Mouse (Mus musculus) hindbrain, embryonic 13.5 days (tissue): ENCODE data around the gene Zscan4-ps2. TPM values are rescaled to one million over a fixed set of nuclear protein-coding genes. Genes with fewer than 3 reads are reported as not detected.
"Not testable (repeated sequence)": the region's sequence is repeated elsewhere in the genome, so short reads cannot be mapped to it uniquely, and the experiment has no call there.

Experiments
- ATAC-seq: fragments of 200-750 bp; cut with Nextera tagmentation; 2 replicates; pipeline ENCODE4 v1.8.0; 2017; ENCODE audit warnings: moderate TSS enrichment; ENCODE audit not compliant: low FRiP score
- H3K27ac ChIP-seq: fragments of 300-500 bp; sonication (generic); 2 replicates; pipeline ENCODE4 v1.5.1; 2015; ENCODE audit warnings: inconsistent platforms, mild to moderate bottlenecking, moderate library complexity
- H3K27me3 ChIP-seq: fragments of 300-500 bp; sonication (generic); 2 replicates; pipeline ENCODE4 v1.6.1; 2015; ENCODE audit warnings: mild to moderate bottlenecking, inconsistent platforms
- H3K36me3 ChIP-seq: fragments of 300-500 bp; sonication (generic); 2 replicates; pipeline ENCODE4 v1.6.1; 2015; ENCODE audit warnings: mild to moderate bottlenecking, inconsistent platforms
- H3K4me1 ChIP-seq: fragments of 300-500 bp; sonication (generic); replicated peaks from 2 replicates; pipeline ENCODE4 v1.6.1; 2015; ENCODE audit warnings: inconsistent platforms
- H3K4me2 ChIP-seq: fragments of 300-500 bp; sonication (generic); 2 replicates; pipeline ENCODE4 v1.6.1; 2015; ENCODE audit warnings: inconsistent platforms, mild to moderate bottlenecking, moderate library complexity
- H3K4me3 ChIP-seq: fragments of 300-500 bp; sonication (generic); 2 replicates; pipeline ENCODE4 v1.5.1; 2015; ENCODE audit warnings: mild to moderate bottlenecking, inconsistent platforms
- H3K9ac ChIP-seq: fragments of 300-500 bp; sonication (generic); 2 replicates; pipeline ENCODE4 v1.6.1; 2015; ENCODE audit warnings: mild to moderate bottlenecking, inconsistent platforms
- H3K9me3 ChIP-seq: fragments of 300-500 bp; sonication (generic); 2 replicates; pipeline ENCODE4 v1.6.1; 2016; ENCODE audit warnings: inconsistent platforms
- WGBS: fragments of 180-500 bp; shearing (Covaris S2); methylation state at CpG from one replicate; pipeline ENCODE4 v1.1.7; 2015; 5-methylcytosine and 5-hydroxymethylcytosine counted together
- polyA plus RNA-seq: library from polyadenylated mRNA; unstranded; fragments of >200 nt; fragmentation: Nextera tagmentation; extraction: Ambion mirVana; gene quantifications from 2 replicates; pipeline ENCODE4 v1.2.1, GENCODE M21; 2015

Gene Zscan4-ps2
- not detected in 2 replicates for polyA plus RNA-seq

GRCm38 (mm10) chr7:11514010-11514409 is at the start of gene Zscan4-ps2:
TSS of gene Zscan4-ps2 (plus strand) at chr7:11514310.
- not testable (repeated sequence) for H3K9ac ChIP-seq, H3K4me3 ChIP-seq, ATAC-seq, H3K27ac ChIP-seq, H3K4me1 ChIP-seq, H3K27me3 ChIP-seq, H3K36me3 ChIP-seq, H3K9me3 ChIP-seq, H3K4me2 ChIP-seq
- 83% methylated on average over 1 of the region's 1 CpGs for WGBS

Other genes starting within 250 kb of the Zscan4-ps2 start
- gene Zscan4e, start 203.6 kb upstream of the Zscan4-ps2 start, polyA plus RNA-seq, result not detected in 2 replicates
- not detected in 2 replicates for gene Zscan4f, start 116.4 kb upstream of the Zscan4-ps2 start, polyA plus RNA-seq
- gene Zscan4-ps3, start 95.0 kb downstream of the Zscan4-ps2 start, polyA plus RNA-seq, result not detected in 2 replicates
- gene Vmn1r72, start 165.8 kb downstream of the Zscan4-ps2 start, polyA plus RNA-seq, result not detected in 2 replicates
- gene Vmn1r73, start 216.0 kb downstream of the Zscan4-ps2 start, polyA plus RNA-seq, result not detected in 2 replicates